Comparison of ENCODE assay signal across 8 mouse cellular contexts in the genomic region with DNA sequence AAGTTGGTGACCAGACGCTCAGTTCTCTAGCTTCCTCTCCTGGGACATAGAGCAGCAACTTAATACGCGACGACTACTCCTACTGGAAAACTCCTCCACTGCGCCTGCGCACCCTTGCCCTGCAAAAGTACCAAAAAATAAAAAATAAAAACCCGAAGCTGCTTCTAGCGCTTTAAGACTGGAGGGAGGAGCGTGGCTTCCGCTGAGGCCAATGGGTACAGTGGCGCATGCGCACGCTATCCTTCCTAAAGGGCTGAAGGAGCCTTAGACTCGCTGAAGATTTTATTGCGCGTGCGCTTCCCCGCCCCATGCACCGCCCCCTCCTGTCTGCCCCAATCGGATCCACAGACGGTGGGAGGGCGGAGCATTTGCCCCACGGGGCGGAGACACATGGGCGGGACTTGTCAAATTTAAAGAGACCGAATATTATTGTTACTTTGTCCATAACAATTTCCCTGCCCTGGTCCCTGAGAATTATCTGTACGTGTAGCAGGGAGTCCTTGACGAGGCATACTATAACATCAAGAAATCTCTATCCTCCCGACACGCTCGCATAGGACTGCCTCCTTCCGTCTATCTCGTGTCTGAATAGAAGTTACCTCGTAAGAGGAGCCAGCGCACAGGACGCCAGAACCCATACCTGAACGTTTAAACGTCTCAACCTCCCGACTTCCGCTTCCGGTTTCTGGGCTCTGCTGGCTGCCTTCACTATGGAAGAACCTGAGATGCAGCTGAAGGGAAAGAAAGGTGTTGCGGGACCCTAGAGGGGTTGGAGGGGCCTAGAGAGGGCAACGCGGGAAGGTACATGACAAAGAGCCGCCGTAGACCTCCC. TPM values are rescaled to one million over a fixed set of nuclear protein-coding genes. Genes with fewer than 3 reads are reported as not detected.
A peak's percentile ranks its signal among the peaks of the same experiment; 100 is the strongest.
DNase-seq lines count a peak whose midpoint lies in the region; ATAC-seq lines count a peak whose summit lies in the region.

A gene (minus strand): TSS at position 129 of the 832 bp plus-strand sequence.
A gene (plus strand): TSS at position 474 of the 832 bp plus-strand sequence.
A gene (plus strand): TSS at position 686 of the 832 bp plus-strand sequence.

- no peaks in the 10 kb centered on the region for H3K9me3 ChIP-seq in intestine, embryonic 14.5 days (ENCODE audit: control insufficient read depth, low read length)

- H3K27ac ChIP-seq in intestine, embryonic 14.5 days (ENCODE audit: low read depth), result peak within 1 kb of the TSS; percentile 69

- peak within 1 kb of the TSS; percentile 94 for H3K4me3 ChIP-seq in intestine, embryonic 14.5 days (ENCODE audit: low read depth, low read length)

- intact Hi-C loops in left cerebral cortex, postnatal 14 days (cut with DNase I), result no loop called here

- DNase-seq in adrenal gland, adult 18-20 months (ENCODE audit: low spot score in 2 of 2), result peak; percentile 95 to 96
- DNase-seq in embryo, embryonic 11 days, result peak; percentile 99
- peak; percentile 99 for DNase-seq in gastrocnemius, postnatal 25 days
- peak; percentile 99 for DNase-seq in intestine, embryonic 14.5 days (ENCODE audit: low spot score)
- peak; percentile 99 for DNase-seq in left cerebral cortex, postnatal 14 days (ENCODE audit: low spot score in 2 of 2)
- DNase-seq in mesoderm, embryonic 11.5 days (ENCODE audit: low read depth, low spot score), result peak; percentile 100
- peak; percentile 97 to 98 for DNase-seq in right cerebral cortex, postnatal 36 days (ENCODE audit: low spot score in 2 of 2)
- DNase-seq in yolk sac, embryonic 10.5 days (ENCODE audit: low spot score), result peak; percentile 99

- H3K9ac ChIP-seq in intestine, embryonic 14.5 days (ENCODE audit: low read length), result peak within 1 kb of the TSS; percentile 75

- under 1% methylated on average over 46 of the region's 46 CpGs for whole genome bisulfite sequencing in intestine, embryonic 14.5 days

- no peaks in the 10 kb centered on the region for H3K27me3 ChIP-seq in intestine, embryonic 14.5 days (replicated peaks; ENCODE audit: control insufficient read depth, insufficient read depth, low read length)

- H3K4me2 ChIP-seq in intestine, embryonic 14.5 days (ENCODE audit: low read length), result peak within 1 kb of the TSS; percentile 78

- peak; percentile 99 for ATAC-seq in intestine, embryonic 14.5 days (replicated peaks; ENCODE audit: low FRiP score, low TSS enrichment, low read depth)

- peaks cover 40% of the 10 kb centered on the region for H3K36me3 ChIP-seq in intestine, embryonic 14.5 days (ENCODE audit: control insufficient read depth, insufficient read depth, low read length)

- H3K4me1 ChIP-seq in intestine, embryonic 14.5 days (replicated peaks; ENCODE audit: control insufficient read depth, insufficient read depth, low read length), result peaks cover 16% of the 10 kb centered on the region

RNA-seq across cellular contexts. Expression of the first gene that starts in this region (rescaled TPM):
- 10 to 100 TPM; 13.0 to 17.4 TPM for total RNA-seq in adrenal gland, adult 18-20 months (2021)
- 1 to 10 TPM; 7.3 to 7.7 TPM for total RNA-seq in gastrocnemius, postnatal 25 days (2021)
- 11.6 and 15.1 TPM in 2 replicates for polyA plus RNA-seq in intestine, embryonic 14.5 days (2014; fragmentation: Nextera tagmentation; extraction: Ambion mirVana)
- total RNA-seq in left cerebral cortex, postnatal 14 days (2021), result 1 to 10 TPM; 9.2 to 9.6 TPM

RNA-seq across cellular contexts. Expression of the second gene that starts in this region (rescaled TPM):
- 10 to 100 TPM; 54.8 to 59.2 TPM for total RNA-seq in adrenal gland, adult 18-20 months (2021)
- total RNA-seq in gastrocnemius, postnatal 25 days (2021), result 10 to 100 TPM; 14.6 to 16.6 TPM
- 49.2 and 50.8 TPM in 2 replicates for polyA plus RNA-seq in intestine, embryonic 14.5 days (2014; fragmentation: Nextera tagmentation; extraction: Ambion mirVana)
- total RNA-seq in left cerebral cortex, postnatal 14 days (2021), result 10 to 100 TPM; 44.3 to 48.7 TPM

RNA-seq across cellular contexts. Expression of the third gene that starts in this region (rescaled TPM):
- under 1 TPM; 0.48 to 0.99 TPM for total RNA-seq in adrenal gland, adult 18-20 months (2021)
- under 1 TPM; 0.21 to 0.23 TPM for total RNA-seq in gastrocnemius, postnatal 25 days (2021)
- polyA plus RNA-seq in intestine, embryonic 14.5 days (2014; fragmentation: Nextera tagmentation; extraction: Ambion mirVana), result 0.13 and 0.43 TPM in 2 replicates
- not detected for total RNA-seq in left cerebral cortex, postnatal 14 days (2021)

Comparison
In these comparisons a context has a peak if more than half of its experiments do, and no peak if none do; other contexts are left out.
1. Peak in every context shown above with its lines: DNase-seq, ATAC-seq, H3K4me3 ChIP-seq and H3K27ac ChIP-seq.